Mouse (Mus musculus) olfactory bulb, adult 2 months (tissue): ENCODE data around the gene Siglecg.

Experiments used
- CTCF ChIP-seq: fragments of 200-500 bp; IDR thresholded peaks from 2 replicates; pipeline ENCODE4 v1.5.1; 2012; ENCODE audit warnings: low read depth, mild to moderate bottlenecking, low read length, moderate library complexity; ENCODE audit not compliant: insufficient read depth
- POLR2A ChIP-seq: fragments of 200-500 bp; IDR thresholded peaks from 2 replicates; pipeline ENCODE4 v1.6.1; 2012; ENCODE audit warnings: mild to moderate bottlenecking, low read depth, low read length, moderate library complexity; ENCODE audit not compliant: insufficient read depth

GRCm38 (mm10) chr7:43407573-43407972 lies 431 bp upstream of the Siglecg start:
- TF ChIP-seq CTCF (no peak), POLR2A (no peak)
